8 mouse cellular contexts compared by ENCODE assay signal in genomic region chr2:113216105-113216745, GRCm38 (mm10). TPM values are rescaled to one million over a fixed set of nuclear protein-coding genes. Genes with fewer than 3 reads are reported as not detected.
DNase-seq lines count a peak whose midpoint lies in the region; ATAC-seq lines count a peak whose summit lies in the region.
"Had no signal": no experiment of that assay in that cellular context is flagged by ENCODE, and none has a peak within 500 bp of the region (broad histone marks: within the 10 kb centered on the region; RNA-seq: fewer than 3 reads in every experiment).

No protein-coding gene starts in this region.

- peak overlapping the region; percentile 54 for H3K4me3 ChIP-seq in embryonic facial prominence, embryonic 14.5 days (ENCODE audit: low read depth, low read length)
- H3K4me3 ChIP-seq: liver, embryonic 15.5 days had no signal

- peaks cover 34% of the 10 kb centered on the region for H3K27me3 ChIP-seq in embryonic facial prominence, embryonic 14.5 days (replicated peaks; ENCODE audit: control insufficient read depth, insufficient read depth, low read length)

- H3K4me1 ChIP-seq in embryonic facial prominence, embryonic 14.5 days (ENCODE audit: control insufficient read depth, insufficient read depth, low read length) = no peaks in the 10 kb centered on the region
- H3K4me1 ChIP-seq: liver, embryonic 15.5 days had no signal

- H3K9me3 ChIP-seq in embryonic facial prominence, embryonic 14.5 days (ENCODE audit: control insufficient read depth, low read length) = 0 out of 2 replicates have a peak, but pooled peaks cover 5% of the 10 kb centered on the region
- H3K9me3 ChIP-seq: liver, embryonic 15.5 days had no signal

- no peak overlapping the region for H3K27ac ChIP-seq in embryonic facial prominence, embryonic 14.5 days (replicated peaks; ENCODE audit: low read depth, low read length)
- H3K27ac ChIP-seq: liver, embryonic 15.5 days had no signal

- 5% methylated on average over 23 of the region's 23 CpGs for WGBS in embryonic facial prominence, embryonic 14.5 days

- H3K36me3 ChIP-seq in embryonic facial prominence, embryonic 14.5 days (ENCODE audit: control insufficient read depth, insufficient read depth, low read length) = no peaks in the 10 kb centered on the region
- H3K36me3 ChIP-seq: liver, embryonic 15.5 days had no signal

- DNase-seq in right cerebral cortex, adult 18-20 months = peak; percentile 25
- no peak for DNase-seq in right cerebral cortex, postnatal 36 days (ENCODE audit: low spot score in 2 of 2)
- DNase-seq in embryonic facial prominence, embryonic 14.5 days (ENCODE audit: low spot score) = no peak
- DNase-seq in left cerebral cortex, postnatal 36 days (ENCODE audit: low spot score in 2 of 2) = peak; percentile 27 to 29
- peak; percentile 36 to 39 for DNase-seq in right cerebral cortex, adult 2 months (ENCODE audit: low spot score in 2 of 2)
- DNase-seq in adrenal gland, postnatal 25 days = no peak
- DNase-seq in lung, postnatal 4 days = no peak

- H3K9ac ChIP-seq in embryonic facial prominence, embryonic 14.5 days (ENCODE audit: low read depth, low read length) = peak overlapping the region; percentile 60
- H3K9ac ChIP-seq: liver, embryonic 15.5 days had no signal

- intact Hi-C loops in left cerebral cortex, postnatal 36 days (cut with DNase I) = loop anchor here (10.0 kb wide), 2 partner anchors 161 to 201 kb away; no protein-coding TSS in a partner anchor

- ATAC-seq in embryonic facial prominence, embryonic 14.5 days (ENCODE audit: low read depth) = no peak

- peak overlapping the region; percentile 89 for H3K4me2 ChIP-seq in embryonic facial prominence, embryonic 14.5 days (ENCODE audit: low read depth, low read length)

RNA-seq across cellular contexts. Expression of gene Ryr3, which starts 0.7 kb away (rescaled TPM):
- 2.2 and 4.7 TPM in 2 replicates for polyA plus RNA-seq in embryonic facial prominence, embryonic 14.5 days (2014; fragmentation: Nextera tagmentation; extraction: Ambion mirVana)
- 10 to 100 TPM; 23.0 to 39.3 TPM for total RNA-seq in left cerebral cortex, postnatal 36 days (2021)
- total RNA-seq in adrenal gland, postnatal 25 days (2021) = 0.67 and 1.1 TPM in 2 replicates

Comparison
In these comparisons a context has a peak if more than half of its experiments do, and no peak if none do; other contexts are left out.
1. DNase-seq: peak in right cerebral cortex, adult 18-20 months (single experiment), left cerebral cortex, postnatal 36 days (2 of 2) and right cerebral cortex, adult 2 months (2 of 2); none in right cerebral cortex, postnatal 36 days (0 of 2), embryonic facial prominence, embryonic 14.5 days (single experiment), adrenal gland, postnatal 25 days (single experiment) and lung, postnatal 4 days (0 of 2).
2. RNA of gene Ryr3, which starts 0.7 kb away (total RNA-seq): 23.0 to 39.3 TPM in left cerebral cortex, postnatal 36 days; 0.67 to 1.1 TPM in adrenal gland, postnatal 25 days; every median in the first group is over 10 times any median in the second.